Mouse (Mus musculus) liver, embryonic 14.5 days (tissue): ENCODE results near the gene Pdp2. TPM values are rescaled to one million over a fixed set of nuclear protein-coding genes. Genes with fewer than 3 reads are reported as not detected.

ENCODE experiments used
- ATAC-seq: fragments of 200-750 bp; cut with Nextera tagmentation; 2 replicates; pipeline ENCODE4 v1.8.0; 2017; ENCODE audit warnings: moderate number of reproducible peaks, mild to moderate bottlenecking, moderate library complexity; ENCODE audit not compliant: insufficient read depth
- DNase-seq, 3 experiments: peaks; one replicate each; pipeline ENCODE4 v3.0.0-alpha.2; 2012 to 2013; ENCODE audit warnings: low read depth in 3 of 3, low spot score in 3 of 3
- H3K27ac ChIP-seq: fragments of 300-500 bp; sonication (generic); 2 replicates; pipeline ENCODE4 v1.5.1; 2014; ENCODE audit warnings: moderate library complexity, mild to moderate bottlenecking, control low read depth, inconsistent platforms
- H3K27me3 ChIP-seq: fragments of 300-500 bp; sonication (generic); 2 replicates; pipeline ENCODE4 v1.6.1; 2014; ENCODE audit warnings: mild to moderate bottlenecking, low read length, moderate library complexity; ENCODE audit not compliant: control insufficient read depth, insufficient read depth
- H3K36me3 ChIP-seq: fragments of 300-500 bp; sonication (generic); replicated peaks from 2 replicates; pipeline ENCODE4 v1.6.1; 2014; ENCODE audit warnings: low read depth; ENCODE audit not compliant: control insufficient read depth, insufficient read depth
- H3K4me1 ChIP-seq, 2 experiments: fragments of 200-500 bp in 1 of 2; fragments of 300-500 bp in 1 of 2; sonication (generic) in 1 of 2; replicated peaks; 2 replicates each; pipeline ENCODE4 v1.6.1; 2012 to 2014; ENCODE audit warnings: antibody characterized with exemption in 1 of 2, inconsistent platforms in 1 of 2, low read length in 1 of 2; ENCODE audit not compliant: control insufficient read depth in 2 of 2, insufficient read depth in 2 of 2
- H3K4me2 ChIP-seq: fragments of 300-500 bp; sonication (generic); 2 replicates; pipeline ENCODE4 v1.6.1; 2014; ENCODE audit warnings: low read depth, mild to moderate bottlenecking, control low read depth, moderate library complexity
- H3K4me3 ChIP-seq, 2 experiments: fragments of 200-500 bp in 1 of 2; fragments of 300-500 bp in 1 of 2; sonication (generic) in 1 of 2; 2 replicates each; pipeline ENCODE4 v1.5.1; 2012 to 2014; ENCODE audit warnings: low read depth in 2 of 2, low read length in 2 of 2, mild to moderate bottlenecking in 2 of 2, control low read depth in 1 of 2, inconsistent platforms in 1 of 2, moderate library complexity in 1 of 2; ENCODE audit not compliant: insufficient read depth in 1 of 2
- H3K9ac ChIP-seq: fragments of 300-500 bp; sonication (generic); replicated peaks from 2 replicates; pipeline ENCODE4 v1.6.1; 2014; ENCODE audit warnings: mild to moderate bottlenecking, control low read depth, moderate library complexity
- H3K9me3 ChIP-seq: fragments of 300-500 bp; sonication (generic); 2 replicates; pipeline ENCODE4 v1.6.1; 2016; ENCODE audit warnings: low read length, mixed read lengths; ENCODE audit not compliant: control insufficient read depth
- CTCF ChIP-seq: IDR thresholded peaks from 2 replicates; pipeline ENCODE4 v1.5.1; 2016; ENCODE audit warnings: antibody characterized with exemption, low read depth, control low read depth
- EP300 ChIP-seq: IDR thresholded peaks from 2 replicates; pipeline ENCODE4 v1.6.1; 2016; ENCODE audit warnings: antibody characterized with exemption, low read depth
- WGBS: fragments of 180-500 bp; shearing (Covaris S2); extraction: QIAGEN DNeasy Blood & Tissue Kit; methylation state at CpG from one replicate; pipeline ENCODE4 v1.1.7; 2014; ENCODE audit not compliant: insufficient replicate concordance; 5-methylcytosine and 5-hydroxymethylcytosine counted together
- polyA plus RNA-seq, 2 experiments: library from polyadenylated mRNA; depleted of rRNA in 1 of 2; stranded (reverse) in 1 of 2; unstranded in 1 of 2; fragments of >200 nt; fragmentation: Nextera tagmentation in 1 of 2; extraction: Ambion mirVana in 1 of 2; gene quantifications; 2 replicates each; pipeline versions ENCODE4 v1.2.1 to v1.2.3; 2012 to 2014

The Pdp2 gene
- polyA plus RNA-seq, 2 experiments = 1.5 to 2.4 TPM

GRCm38 (mm10) chr8:104591856-104592255, 605 bp downstream of the Pdp2 start:
- H3K27ac ChIP-seq = peak overlapping the region; percentile 50
- 4% methylated on average over 9 of the region's 9 CpGs for WGBS
- DNase-seq (no peak), ATAC-seq (no peak)
- H3K4me2 ChIP-seq = peak overlapping the region; percentile 93
- H3K4me3 ChIP-seq = peak overlapping the region; percentile 60 to 77
- H3K9ac ChIP-seq = peak overlapping the region; percentile 70
- no peaks in the 10 kb centered on the region for H3K9me3 ChIP-seq
- no peak for TF ChIP-seq CTCF
- no peak for TF ChIP-seq EP300
- no peaks in the 10 kb centered on the region for H3K27me3 ChIP-seq
- peaks cover 12 to 19% of the 10 kb centered on the region in 2 experiments for H3K4me1 ChIP-seq
- H3K36me3 ChIP-seq = peaks cover 2% of the 10 kb centered on the region; the same call in 1 of the 2 replicates

GRCm38 (mm10) chr8:104592566-104592965, 1.3 kb downstream of the Pdp2 start:
- H3K9ac ChIP-seq = no peak overlapping the region
- TF ChIP-seq CTCF = no peak
- TF ChIP-seq EP300 = no peak
- ATAC-seq = no peak
- DNase-seq = no peak
- peaks cover 12 to 19% of the 10 kb centered on the region in 2 experiments for H3K4me1 ChIP-seq
- H3K4me3 ChIP-seq = peak overlapping the region in 1 of 2 experiments; percentile 77; a peak in 1 of 4 replicates
- peak overlapping the region; percentile 93 for H3K4me2 ChIP-seq
- WGBS = 63% methylated on average over 6 of the region's 6 CpGs
- no peaks in the 10 kb centered on the region for H3K9me3 ChIP-seq
- no peak overlapping the region for H3K27ac ChIP-seq
- H3K27me3 ChIP-seq = no peaks in the 10 kb centered on the region
- H3K36me3 ChIP-seq = peaks cover 2% of the 10 kb centered on the region; the same call in 1 of the 2 replicates

- Histone ChIP-seq H3K27ac (no peak overlapping the region), H3K9me3 (no peaks in the 10 kb centered on the region), H3K9ac (no peak overlapping the region), H3K36me3 (peaks cover 2% of the 10 kb centered on the region; the same call in 1 of the 2 replicates), H3K4me2 (no peak overlapping the region), H3K27me3 (no peaks in the 10 kb centered on the region), H3K4me1 (peaks cover 12 to 19% of the 10 kb centered on the region in 2 experiments), H3K4me3 (no peak overlapping the region)
- 87% methylated on average over 31 of the region's 31 CpGs for WGBS
- ATAC-seq = no peak
- no peak for DNase-seq
- no peak for TF ChIP-seq EP300
- TF ChIP-seq CTCF = no peak
These were observed 2.5 kb downstream of the Pdp2 start for GRCm38 (mm10) chr8:104593536-104594325.

- Histone ChIP-seq H3K4me3 (no peak overlapping the region), H3K4me2 (no peak overlapping the region), H3K4me1 (peaks cover 12 to 19% of the 10 kb centered on the region in 2 experiments), H3K27me3 (no peaks in the 10 kb centered on the region), H3K9ac (no peak overlapping the region), H3K9me3 (no peaks in the 10 kb centered on the region), H3K27ac (no peak overlapping the region), H3K36me3 (peaks cover 2% of the 10 kb centered on the region; the same call in 1 of the 2 replicates)
- DNase-seq = no peak
- 86% methylated on average over 19 of the region's 19 CpGs for WGBS
- ATAC-seq = no peak
- TF ChIP-seq EP300 (no peak), CTCF (no peak)
These were observed 3.5 kb downstream of the Pdp2 start for GRCm38 (mm10) chr8:104594611-104595362.
